Mouse (Mus musculus) urinary bladder, postnatal 10 days (tissue): Measurements from ENCODE around the gene Spsb4.
"Not testable (repeated sequence)": the region's sequence is repeated elsewhere in the genome, so short reads cannot be mapped to it uniquely, and the experiment has no call there.

Experiments
- DNase-seq: peaks from one replicate; pipeline ENCODE4 v3.0.0; 2022; ENCODE audit warnings: low spot score

Spsb4 gene

DNA sequence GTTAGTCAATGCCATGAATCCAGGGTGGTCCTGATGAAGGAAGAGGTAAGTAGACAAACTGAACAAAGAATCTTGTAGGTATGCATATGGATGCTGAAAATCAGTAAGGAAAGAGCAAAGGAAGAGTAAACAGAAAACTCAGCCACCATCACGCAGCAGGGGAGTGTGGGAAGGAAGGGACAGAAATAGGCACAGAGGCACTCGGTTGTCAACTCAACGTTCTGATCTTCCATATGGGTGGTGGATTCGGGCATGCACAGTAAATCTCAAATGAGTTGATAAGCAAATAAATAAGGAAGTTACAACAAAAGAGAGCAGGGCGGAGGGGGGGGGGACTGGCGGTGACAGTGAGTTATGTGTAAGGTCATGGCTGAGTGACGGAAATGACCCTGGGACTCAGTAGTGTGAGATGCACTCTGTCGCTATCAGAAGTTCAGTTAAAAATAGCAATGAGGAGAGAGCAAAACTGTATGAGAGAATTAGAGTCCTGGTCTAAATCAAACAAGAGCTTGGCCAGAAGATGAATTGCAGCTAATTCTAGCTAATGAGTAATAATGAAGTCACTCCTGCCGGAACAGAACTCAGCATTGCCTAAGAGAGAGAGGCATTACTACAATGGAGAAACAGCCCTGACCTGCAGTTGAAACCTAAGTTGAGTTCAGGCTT, 66.2 kb downstream of the Spsb4 start:
- no peak for DNase-seq

DNA sequence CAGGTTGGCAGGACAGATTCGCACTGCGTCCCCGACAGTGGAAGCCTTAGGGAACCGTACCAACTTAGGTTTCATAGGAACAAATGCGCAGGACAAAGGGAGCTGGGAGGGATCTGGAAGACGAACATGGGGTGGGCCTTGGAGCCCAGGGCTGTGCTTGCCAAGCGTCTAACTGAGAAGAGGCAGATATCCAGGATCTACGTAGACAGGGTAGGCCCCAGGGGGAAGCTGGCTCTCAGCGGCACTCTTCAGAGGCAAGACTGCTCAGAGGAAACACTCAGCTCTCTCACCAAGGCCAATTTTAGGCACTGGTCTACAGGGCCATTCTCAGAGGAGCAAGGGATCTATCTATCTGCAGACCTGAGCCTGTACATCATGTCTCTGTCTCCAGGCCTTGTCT, 69.1 kb downstream of the Spsb4 start:
- no peak for DNase-seq

DNA sequence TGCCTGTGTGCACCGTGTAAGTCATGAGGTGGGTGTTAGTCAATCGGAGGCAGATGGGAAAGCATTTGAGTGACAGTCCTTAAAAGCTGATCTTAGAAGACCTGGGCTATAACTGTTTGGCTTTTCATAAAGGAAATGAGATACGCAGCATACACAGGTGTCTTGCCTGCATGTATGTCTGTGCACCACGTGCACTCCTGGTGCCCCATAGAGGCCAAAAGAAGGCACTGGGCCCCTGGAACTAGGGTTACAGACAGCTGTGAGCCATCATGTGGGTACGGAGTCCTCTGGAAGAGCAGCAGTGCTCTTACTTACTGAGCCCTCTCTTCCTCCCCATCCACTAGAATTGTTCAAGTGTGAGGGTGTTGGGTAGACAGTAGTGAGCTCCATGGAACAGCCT, 70.1 kb downstream of the Spsb4 start:
- DNase-seq = no peak

DNA sequence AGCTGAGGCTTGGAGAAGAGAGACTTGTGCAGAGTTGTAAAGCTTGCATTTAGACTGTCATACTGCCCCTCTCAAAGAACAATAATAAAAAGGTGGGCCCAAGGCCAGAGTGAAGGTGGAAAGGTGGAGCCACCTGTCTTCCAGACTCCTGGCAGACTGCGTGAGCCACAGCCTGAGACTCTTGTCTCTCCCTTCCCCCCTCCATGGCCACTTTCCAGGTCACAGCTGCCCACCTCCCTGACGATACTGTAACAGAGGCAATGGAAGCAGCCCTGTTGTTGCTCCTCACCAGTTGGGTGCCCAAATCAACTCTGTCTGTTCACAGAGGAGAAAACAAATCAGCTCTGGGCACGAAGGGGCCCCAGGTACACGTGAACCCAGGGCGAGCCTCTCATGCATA, 71.5 kb downstream of the Spsb4 start:
- DNase-seq = no peak

DNA sequence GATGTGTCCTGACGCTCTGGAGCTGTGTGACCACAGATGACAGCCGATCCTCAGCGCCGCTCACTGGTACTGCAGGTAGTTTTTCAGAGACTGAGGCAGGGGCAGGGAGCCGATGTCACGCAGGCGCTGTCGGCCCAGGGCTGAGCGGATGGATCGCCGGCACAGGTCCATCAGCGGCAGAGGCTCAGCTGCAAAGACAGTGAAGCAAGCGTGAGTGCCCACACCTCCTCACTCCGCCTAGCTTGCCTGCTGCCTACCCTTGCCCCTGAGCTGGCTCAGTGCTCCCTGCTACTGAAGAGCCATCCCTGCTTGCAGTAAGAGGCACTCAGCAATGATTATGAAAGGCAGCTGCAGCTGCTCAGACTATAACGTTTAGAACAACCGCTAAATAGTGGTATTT, 74.1 kb downstream of the Spsb4 start:
- no peak for DNase-seq

DNA sequence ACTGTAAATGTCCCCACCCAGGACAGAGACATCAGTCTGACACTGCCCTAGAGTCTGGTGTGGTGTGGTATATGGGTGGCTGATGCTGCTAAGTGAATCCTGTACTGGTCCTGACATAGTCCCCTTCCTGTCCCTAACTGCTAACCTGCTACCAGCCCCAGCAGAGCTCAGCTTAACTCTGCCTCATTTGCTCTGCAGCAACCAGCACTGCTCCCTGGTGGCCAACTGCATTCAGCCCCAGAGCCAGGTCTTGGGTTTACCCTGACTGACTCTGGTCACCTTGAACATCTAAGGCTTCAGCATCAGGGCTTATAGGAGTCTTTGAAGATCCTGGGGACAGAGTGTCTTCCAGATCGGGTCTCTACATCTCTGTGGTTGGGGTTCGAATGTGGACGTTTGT, 75.7 kb downstream of the Spsb4 start:
- DNase-seq = no peak

DNA sequence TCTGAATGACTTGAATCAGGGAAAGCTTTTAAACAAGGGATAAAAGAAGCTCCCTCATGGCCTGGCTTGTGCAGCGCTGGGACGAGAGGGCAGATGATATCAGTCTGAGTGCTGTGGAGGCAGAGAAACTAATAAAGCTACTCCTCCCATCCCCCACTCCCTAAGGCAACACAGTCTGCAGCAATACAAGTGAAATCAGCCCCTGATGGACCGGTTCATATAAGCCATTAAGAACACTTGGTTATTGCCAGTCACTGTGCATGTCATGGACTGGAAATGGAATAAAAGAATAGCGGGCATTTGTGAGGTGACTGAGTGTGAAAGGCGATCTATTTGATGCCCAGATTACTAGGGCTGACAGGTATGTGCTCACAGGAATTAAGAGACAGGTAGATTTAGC, 79.8 kb downstream of the Spsb4 start:
- no peak for DNase-seq

DNA sequence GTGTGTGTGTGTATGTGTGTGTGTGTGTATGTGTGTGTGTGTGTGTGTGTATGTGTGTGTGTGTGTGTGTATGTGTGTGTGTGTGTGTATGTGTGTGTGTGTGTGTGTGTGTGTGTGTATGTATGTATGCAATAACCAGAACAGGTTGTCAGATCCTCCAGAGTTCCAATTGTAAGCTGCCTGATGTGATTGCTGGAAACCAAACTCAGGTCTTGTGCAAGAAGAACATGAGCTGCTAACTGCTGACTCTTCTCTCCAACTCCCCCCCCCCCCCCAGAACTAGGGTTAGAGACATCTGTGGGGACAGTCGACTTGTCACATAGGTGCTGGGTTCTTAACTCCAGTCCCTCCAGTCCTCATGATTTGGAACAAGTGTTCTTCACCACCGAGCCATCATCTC, 82.2 kb downstream of the Spsb4 start:
- DNase-seq = not testable (repeated sequence)

DNA sequence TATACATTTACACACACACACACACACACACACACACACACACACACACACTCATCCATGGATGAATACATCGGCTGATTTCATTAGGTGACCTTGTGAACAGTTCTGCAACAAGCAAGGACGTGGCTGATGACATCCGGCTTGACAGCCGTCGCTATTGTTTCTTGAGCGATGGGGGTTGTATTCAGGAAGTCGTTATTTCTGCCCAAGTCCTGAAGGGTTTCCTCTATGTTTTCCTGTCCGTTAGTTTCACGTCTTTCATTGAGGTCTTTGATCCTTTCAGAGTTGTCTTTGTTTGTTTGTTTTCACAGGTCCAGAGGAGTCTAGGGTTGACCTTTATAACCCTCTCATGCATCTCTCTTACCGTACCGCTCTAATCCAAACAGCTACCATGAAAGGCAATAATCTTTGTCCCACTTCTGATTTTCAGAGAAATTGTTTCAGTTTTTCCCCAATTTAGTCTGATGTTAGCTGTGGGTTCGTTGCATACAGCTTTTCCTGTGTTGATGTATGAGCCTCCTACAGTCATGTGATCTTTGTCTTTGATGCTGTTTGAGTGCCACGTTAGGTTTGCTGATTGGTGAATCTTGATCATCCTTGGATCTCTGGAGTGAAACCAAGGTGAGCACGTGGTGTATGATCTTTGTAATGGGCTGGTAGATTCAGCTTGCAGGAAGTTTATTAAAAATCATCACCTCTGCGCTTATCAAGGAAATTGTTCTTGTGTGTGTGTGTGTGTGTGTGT, 82.9 kb downstream of the Spsb4 start:
- no peak for DNase-seq

DNA sequence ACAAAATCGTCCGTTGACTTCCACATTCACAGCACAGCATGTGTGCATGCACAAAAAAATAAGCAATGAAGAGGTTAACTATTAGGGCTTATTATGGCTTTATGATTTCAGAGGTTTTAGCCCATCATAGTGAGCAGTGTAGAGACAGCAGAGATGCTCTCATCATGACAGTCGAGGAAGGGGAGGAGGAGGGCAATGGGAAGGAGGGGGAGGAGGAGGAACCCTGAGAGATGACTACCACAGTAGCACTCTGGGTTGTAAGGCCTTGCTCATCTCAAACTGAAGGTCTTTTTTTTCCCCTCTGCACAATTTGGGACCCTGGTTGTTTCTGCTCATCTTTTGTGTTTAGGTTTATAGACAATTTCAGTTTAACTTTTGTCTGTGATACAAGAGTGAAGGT, 83.8 kb downstream of the Spsb4 start:
- DNase-seq = no peak

DNA sequence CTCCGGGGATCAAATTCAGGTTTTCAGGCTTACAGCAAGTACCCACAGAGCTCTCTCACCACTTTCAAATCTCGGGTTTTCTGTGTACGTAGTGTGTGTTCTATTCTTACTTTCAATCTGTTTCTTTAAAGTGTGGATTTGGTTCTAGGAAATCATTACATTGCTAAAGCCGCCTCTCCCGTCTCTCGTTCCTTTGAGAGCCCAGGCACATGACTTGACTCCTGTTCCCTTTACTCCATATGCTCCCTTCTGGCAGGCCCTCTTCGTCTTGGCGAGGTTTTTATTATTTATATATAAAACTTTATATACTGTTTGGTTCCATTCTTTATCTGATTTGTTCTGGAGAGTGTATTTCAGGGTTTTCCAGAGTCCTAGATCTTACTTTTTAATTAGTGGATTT, 85.9 kb downstream of the Spsb4 start:
- no peak for DNase-seq

DNA sequence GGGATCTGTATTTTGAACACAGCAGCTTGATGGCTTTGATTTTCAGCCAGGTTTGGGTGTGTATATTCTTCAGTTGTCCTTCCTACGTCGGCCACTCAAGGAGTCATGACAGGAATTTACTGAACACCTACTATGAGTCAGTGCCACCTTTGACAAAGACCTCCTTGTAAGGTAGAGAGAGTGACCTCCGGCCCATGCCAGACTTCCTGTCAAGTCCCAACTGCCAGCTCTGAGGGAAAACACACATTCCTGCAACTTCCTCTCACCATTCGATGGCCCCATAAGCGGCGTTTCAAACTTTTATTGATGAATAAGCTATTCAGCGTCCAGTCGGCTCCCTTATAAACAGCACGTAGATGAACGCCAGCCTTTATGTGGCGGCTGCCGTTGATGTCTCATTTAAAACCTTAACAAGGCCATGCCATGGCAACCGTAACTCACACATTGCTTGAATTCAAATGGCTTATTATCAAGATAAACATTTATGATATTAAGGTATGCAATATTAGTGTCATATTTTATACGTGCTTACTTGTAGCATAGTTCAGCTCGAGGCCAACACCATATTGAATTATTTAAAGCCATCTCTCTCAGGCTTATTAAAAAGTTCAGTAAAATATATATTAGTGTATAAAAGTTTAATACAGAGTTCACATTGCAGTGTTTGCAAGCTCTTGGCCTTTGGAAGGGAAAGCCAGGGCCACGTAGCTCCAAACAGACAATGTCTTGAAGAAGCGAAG, 94.9 kb downstream of the Spsb4 start:
- no peak for DNase-seq

DNA sequence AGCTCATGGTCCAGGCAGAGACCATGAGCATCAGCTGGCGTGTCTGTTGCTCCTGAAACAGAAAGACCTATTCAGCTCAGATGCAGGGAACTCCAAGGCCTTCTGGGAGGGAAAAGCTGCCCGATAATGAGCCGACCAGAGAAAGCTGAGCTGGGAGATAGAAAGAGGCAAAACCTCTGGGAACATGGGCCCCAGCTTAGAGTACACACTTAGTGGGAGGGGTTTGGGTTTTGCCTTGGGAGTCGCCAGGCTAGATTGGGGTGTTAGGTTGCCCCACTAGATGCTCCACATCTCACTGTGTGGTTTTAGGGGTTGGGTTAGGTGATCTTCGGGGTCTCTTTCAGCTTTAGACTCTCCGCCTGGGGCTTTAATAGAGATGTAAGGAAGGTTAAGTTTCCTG, 95.5 kb downstream of the Spsb4 start:
- DNase-seq = no peak

DNA sequence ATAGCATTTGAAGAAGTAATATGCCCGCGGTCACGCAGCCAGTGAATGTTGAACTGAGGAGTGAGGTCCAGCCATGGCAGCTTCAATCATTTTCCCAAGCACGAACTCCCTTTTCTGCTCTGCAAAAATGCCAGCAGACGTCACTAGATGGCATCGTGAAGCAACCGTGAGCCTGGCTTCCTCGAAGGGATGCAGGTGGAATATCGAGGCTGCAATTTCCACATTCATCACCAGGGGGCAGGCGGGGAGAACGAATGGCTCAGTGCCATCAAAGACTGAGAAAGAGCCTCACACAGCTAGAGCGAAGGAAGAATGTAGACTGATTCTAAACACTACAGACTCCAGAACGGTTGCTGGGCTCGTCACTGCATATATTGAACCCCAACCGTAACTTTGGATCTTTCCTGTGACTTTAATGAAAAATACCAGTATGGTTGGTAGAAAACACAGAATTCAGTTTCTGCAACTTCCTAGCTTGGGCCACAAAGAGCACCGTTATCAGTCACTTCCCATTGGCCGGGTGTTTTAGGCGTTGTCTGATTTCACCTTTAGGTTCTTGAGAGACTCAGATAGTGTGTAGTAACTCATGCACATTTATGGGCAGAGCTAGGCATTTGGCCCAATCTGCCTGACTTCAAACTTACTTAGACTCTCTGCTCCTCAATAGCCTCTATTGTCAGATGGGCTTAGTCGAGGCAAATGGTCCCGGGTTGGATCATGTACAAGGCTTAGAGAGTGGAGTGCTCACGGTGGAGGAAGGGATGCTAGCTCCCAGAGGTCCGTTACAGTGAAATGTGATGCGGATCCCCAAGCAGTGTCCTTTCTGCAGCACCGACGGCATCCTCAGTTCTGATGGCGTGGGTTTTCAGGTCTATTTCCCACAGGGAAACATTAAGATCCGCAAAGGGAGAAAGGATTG, 101.8 kb downstream of the Spsb4 start:
- DNase-seq = peak; percentile 73

DNA sequence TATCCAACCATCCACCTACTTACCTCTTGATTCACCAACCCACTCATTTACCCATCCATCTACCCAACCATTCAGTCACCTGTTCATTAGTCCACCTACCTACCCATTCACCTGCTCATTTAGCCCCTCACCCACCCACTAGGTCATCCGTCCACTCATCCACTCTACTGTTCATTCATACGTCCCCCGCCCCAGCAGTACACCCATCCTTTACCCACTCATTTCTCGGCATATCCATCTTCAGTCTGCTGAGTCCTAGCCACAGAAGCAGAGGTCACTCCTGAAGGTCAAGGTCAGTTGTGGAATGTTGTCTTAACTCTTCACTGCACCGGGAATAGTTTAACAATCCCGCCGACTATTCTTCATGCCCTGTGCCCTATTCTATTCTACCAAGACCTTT, 102.6 kb downstream of the Spsb4 start:
- DNase-seq = no peak

DNA sequence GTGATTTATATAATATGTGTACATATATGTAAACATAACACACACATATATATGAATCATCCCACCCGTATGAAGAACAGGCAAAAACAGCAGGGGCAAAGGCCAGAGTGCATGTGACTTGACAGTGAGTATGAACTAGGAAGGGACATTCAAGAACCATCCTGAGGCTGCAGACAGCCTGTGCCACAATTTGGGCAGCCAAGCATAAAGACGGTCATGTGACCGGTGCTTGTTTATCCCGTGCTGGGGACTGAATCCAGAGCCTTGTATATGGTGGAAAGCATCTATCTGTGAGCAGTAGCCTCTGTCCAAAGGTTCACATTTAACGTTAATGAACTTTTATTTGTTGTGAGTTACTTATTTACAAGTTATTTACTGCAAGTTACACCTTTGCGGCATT, 103.8 kb downstream of the Spsb4 start:
- DNase-seq = no peak

DNA sequence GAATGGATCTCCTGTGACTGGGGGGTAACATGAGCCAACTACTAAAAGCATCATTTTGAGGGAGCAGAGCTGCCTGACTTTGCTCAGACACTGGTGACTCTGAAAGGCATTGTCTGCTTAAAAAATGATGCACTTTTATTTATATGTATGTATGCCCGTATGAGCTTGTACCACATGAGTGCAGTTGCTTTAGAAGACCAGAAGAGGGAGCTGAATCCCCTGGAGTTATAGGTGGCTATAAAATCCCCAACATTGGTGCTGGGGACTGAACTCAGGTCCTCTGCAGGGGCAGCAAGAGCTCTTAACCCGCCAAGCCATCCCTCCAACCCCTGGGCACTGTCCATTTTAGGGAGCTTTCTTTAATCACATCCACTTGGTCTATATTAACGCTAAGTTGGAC, 104.6 kb downstream of the Spsb4 start:
- DNase-seq = no peak

DNA sequence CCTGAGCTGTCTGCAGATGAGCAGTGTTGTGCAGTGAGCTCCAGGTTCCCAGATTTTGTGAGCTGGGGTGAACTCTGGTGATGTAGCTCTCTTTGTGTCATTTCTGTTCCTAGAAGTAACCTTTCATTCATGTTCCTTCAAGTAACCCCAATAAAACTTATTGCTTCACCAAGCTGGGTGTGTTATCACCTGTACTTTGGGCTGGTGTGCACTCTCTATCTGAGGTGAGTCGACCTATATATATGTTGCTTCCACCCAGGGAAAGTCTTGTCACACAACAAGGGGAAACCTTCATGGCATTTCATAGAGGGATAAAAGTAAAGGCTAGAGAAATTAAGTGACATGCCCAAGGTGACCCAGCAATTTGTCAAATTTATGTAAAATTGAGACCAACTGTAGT, 109.1 kb downstream of the Spsb4 start:
- DNase-seq = no peak

DNA sequence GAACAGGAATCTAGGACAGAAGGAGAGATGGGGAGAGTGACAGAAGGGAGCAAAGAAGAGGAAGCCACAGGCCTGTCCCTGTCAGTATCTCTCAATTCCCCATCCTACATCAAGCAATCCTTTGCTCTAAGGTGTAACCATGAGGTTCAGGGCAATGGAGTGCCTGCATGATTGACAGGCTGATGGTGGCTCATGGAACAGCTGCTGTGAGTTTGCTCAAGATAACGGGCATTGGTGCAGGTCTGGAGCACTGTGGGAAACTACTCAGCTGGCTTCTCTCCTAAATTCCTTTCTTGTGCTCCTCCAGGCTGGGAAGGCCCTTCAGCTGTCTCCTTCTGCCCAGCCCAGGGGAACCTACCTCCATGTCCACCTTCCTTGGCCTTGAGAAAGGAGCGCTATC, 109.9 kb downstream of the Spsb4 start:
- DNase-seq = no peak

DNA sequence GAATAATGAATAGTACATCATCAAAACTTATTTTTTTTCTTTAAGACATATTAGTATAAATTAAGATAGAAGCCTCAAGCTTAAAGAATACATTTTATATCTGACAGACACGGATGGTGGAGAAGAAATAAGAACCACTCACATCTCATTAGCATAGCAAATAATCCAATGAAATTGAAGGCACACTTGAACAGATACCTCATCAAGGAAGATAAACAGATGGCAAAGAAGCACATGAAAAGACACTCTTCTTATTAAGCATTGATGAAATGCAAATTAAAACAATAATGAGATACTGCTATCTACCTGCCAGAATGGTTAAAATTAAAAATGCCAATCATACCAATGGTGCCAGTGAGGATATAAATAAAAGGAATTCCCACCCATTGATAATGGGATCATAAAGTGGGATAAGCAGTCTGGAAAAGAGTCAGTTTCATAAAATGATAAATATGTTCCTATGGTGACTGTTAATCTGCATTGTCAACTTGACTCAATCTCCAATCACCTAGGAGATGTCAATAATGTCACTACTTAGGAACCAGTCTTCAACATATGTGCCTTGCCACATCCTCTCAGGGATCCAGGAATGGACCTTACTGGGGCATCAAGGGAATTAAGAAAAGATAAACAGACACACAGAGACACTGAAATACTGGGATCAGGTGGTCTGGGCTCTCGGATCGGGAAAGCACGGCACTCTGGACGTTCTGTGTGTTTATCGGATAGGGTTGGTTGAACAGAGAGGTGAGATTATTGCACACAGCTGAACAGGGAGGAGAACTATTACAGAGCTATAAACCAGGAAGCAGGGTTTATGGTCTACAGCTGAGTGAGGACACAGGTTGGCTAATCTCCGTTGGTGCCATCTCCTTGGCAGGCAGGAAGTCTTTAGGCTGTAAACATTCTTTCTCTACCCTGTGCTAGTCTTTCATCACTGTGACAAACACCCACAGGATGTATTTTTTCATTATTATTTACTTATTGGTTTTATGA, 114.0 kb downstream of the Spsb4 start:
- no peak for DNase-seq

DNA sequence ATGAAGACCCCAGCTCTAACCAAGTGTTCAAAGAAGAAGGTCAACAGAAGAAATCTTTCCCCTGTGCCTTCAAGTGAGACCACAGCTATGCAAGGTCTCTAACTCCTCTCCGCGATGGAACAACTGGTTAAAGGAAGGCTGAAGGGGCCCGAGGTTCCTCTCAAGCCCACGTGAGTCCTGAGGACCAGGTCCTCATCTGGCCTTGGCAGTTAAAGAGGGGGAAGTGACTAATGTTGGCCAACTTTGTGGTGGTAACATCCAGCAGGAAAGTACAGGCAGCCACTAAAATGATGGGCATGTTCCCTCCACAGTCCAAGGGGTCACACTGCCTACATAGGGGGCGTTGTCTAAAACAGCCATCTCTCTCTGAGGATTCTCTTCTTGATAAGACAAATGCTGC, 118.9 kb downstream of the Spsb4 start:
- DNase-seq = no peak
